Mouse (Mus musculus) embryonic facial prominence, embryonic 14.5 days (tissue): ENCODE measurements at regions not wholly inside any gene's neighbourhood (a gene's known extent, or its start where the extent isn't known, plus 50 kb on each side); places are given as distances from the start of the nearest gene placed in this dataset.

Experiments used
- ATAC-seq: fragments of 200-750 bp; cut with Nextera tagmentation; 2 replicates; pipeline ENCODE4 v1.8.0; 2017; ENCODE audit warnings: low read depth, moderate number of reproducible peaks, moderate TSS enrichment
- DNase-seq: peaks from one replicate; pipeline ENCODE4 v3.0.0-alpha.2; 2015; ENCODE audit warnings: low spot score
- H3K27ac ChIP-seq: fragments of 300-500 bp; sonication (generic); replicated peaks from 2 replicates; pipeline ENCODE4 v1.5.1; 2014; ENCODE audit warnings: low read depth, mild to moderate bottlenecking, low read length, moderate library complexity
- H3K27me3 ChIP-seq: fragments of 300-500 bp; sonication (generic); replicated peaks from 2 replicates; pipeline ENCODE4 v1.6.1; 2014; ENCODE audit warnings: low read length; ENCODE audit not compliant: control insufficient read depth, insufficient read depth
- H3K36me3 ChIP-seq: fragments of 300-500 bp; sonication (generic); 2 replicates; pipeline ENCODE4 v1.6.1; 2014; ENCODE audit warnings: low read length, mixed read lengths; ENCODE audit not compliant: control insufficient read depth, insufficient read depth
- H3K4me1 ChIP-seq: fragments of 300-500 bp; sonication (generic); 2 replicates; pipeline ENCODE4 v1.6.1; 2014; ENCODE audit warnings: antibody characterized with exemption, low read length; ENCODE audit not compliant: control insufficient read depth, insufficient read depth
- H3K4me2 ChIP-seq: fragments of 300-500 bp; sonication (generic); 2 replicates; pipeline ENCODE4 v1.6.1; 2014; ENCODE audit warnings: low read depth, mild to moderate bottlenecking, low read length, moderate library complexity, mixed read lengths
- H3K4me3 ChIP-seq: fragments of 300-500 bp; sonication (generic); 2 replicates; pipeline ENCODE4 v1.5.1; 2014; ENCODE audit warnings: low read depth, mild to moderate bottlenecking, low read length
- H3K9ac ChIP-seq: fragments of 300-500 bp; sonication (generic); 2 replicates; pipeline ENCODE4 v1.6.1; 2014; ENCODE audit warnings: low read depth, mild to moderate bottlenecking, low read length, moderate library complexity, mixed read lengths
- H3K9me3 ChIP-seq: fragments of 300-500 bp; sonication (generic); 2 replicates; pipeline ENCODE4 v1.6.1; 2016; ENCODE audit warnings: low read length; ENCODE audit not compliant: control insufficient read depth
- WGBS: fragments of 180-500 bp; shearing (Covaris S2); extraction: QIAGEN DNeasy Blood & Tissue Kit; methylation state at CpG from one replicate; pipeline ENCODE4 v1.1.7; 2014; 5-methylcytosine and 5-hydroxymethylcytosine counted together

DNA sequence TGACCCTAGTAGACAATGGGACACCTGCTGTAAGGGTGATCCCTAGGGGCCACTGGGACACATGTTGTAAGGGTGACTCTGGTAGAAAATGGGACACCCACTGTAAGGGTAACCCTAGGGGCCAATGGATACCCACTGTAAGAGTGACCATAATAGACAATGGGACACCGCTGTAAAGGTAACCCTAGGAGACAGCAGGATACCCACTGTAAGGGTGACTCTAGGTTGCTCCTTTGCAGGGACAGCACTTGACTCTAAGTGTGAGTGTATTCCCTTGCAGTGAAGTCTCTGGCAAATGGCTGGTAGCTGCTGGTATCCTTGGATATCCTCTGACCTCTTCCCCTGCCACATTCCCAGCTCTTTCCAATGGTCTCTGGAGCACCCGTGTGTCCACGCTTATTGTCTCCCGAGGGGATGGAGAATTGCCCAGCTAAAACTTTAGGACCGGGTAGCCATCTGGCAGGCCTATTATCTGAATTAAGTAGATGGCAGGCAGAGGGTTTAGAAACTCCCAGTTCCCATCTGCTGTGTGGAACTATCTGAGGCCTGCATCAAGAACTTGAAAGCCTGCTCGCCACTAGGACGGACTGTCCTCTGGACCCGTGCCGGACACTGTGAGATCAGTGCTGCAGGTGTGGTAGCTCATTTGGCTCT is 70.8 kb upstream of the Plxnc1 start:
- Histone ChIP-seq H3K4me2 (no peak overlapping the region), H3K36me3 (no peaks in the 10 kb centered on the region), H3K4me1 (no peaks in the 10 kb centered on the region), H3K9me3 (no peaks in the 10 kb centered on the region), H3K27ac (no peak overlapping the region), H3K27me3 (no peaks in the 10 kb centered on the region), H3K9ac (no peak overlapping the region), H3K4me3 (no peak overlapping the region)
- WGBS = 86% methylated on average over 9 of the region's 9 CpGs
- ATAC-seq (no peak), DNase-seq (no peak)

DNA sequence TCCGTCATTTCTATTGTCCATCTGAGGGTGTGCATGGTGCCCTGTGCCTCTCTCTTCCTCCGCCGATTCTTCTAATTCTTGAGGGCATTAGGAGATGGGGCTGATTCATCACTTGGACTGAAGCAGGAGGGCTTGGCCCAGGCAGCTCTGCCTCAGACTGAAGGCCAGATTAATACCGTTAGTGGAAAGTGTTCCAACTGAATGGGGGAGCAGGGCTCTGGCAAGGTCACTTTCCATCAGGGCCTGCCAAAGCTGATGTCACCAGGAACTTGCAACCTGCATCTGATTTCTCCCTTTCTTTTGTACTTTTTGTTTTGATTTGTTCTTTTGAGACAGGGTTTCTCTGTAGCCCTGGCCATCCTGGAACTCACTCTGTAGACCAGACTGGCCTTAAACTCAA is 69.3 kb upstream of the Plxnc1 start:
- WGBS = 76% methylated on average over 4 of the region's 4 CpGs
- H3K27ac ChIP-seq = no peak overlapping the region; the same call in 1 of the 2 replicates
- H3K4me3 ChIP-seq = no peak overlapping the region
- ATAC-seq (no peak), DNase-seq (peak; percentile 67)
- no peaks in the 10 kb centered on the region for H3K9me3 ChIP-seq
- no peaks in the 10 kb centered on the region for H3K4me1 ChIP-seq
- no peak overlapping the region for H3K4me2 ChIP-seq
- no peaks in the 10 kb centered on the region for H3K36me3 ChIP-seq
- H3K9ac ChIP-seq = no peak overlapping the region
- H3K27me3 ChIP-seq = no peaks in the 10 kb centered on the region

DNA sequence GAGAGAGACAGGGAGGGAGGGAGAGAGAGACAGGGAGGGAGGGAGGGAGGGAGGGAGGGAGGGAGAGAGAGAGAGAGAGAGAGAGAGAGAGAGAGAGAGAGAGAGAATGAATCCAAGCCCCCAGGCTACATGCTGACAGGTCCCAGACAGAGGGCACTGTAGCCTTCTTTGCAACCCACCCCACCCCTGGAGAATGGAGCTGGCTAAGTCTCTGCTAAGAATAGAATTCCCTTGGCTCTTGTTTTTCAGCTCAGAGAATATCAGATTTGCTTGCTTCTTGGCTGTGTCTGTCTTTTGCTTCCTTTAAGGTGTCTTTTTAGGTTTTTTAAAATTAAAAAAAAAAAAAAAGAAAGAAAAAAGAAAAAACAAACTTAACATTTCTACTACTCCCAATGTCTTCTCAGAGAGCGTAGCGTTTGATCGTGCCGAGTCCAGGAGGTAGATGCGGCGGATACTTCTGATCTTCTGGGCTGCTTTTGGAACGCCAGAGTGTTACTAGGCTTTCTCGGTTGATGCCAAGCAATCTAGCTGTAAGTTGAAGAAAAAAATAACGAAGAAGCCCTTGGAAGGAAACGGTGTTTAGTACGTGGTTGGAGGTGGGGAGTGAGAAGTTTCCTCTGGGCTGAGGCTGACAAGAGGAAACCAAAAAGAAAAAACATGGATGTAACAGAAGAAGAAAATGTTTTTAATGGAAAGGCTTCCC is 68.7 kb upstream of the Plxnc1 start:
- Histone ChIP-seq H3K9me3 (no peaks in the 10 kb centered on the region), H3K4me3 (no peak overlapping the region), H3K4me2 (no peak overlapping the region), H3K4me1 (no peaks in the 10 kb centered on the region), H3K27me3 (no peaks in the 10 kb centered on the region), H3K27ac (peak overlapping the region; percentile 25; the same call in 1 of the 2 replicates), H3K36me3 (no peaks in the 10 kb centered on the region), H3K9ac (no peak overlapping the region)
- peak; percentile 61 for DNase-seq
- no peak for ATAC-seq
- WGBS = 80% methylated on average over 11 of the region's 11 CpGs

DNA sequence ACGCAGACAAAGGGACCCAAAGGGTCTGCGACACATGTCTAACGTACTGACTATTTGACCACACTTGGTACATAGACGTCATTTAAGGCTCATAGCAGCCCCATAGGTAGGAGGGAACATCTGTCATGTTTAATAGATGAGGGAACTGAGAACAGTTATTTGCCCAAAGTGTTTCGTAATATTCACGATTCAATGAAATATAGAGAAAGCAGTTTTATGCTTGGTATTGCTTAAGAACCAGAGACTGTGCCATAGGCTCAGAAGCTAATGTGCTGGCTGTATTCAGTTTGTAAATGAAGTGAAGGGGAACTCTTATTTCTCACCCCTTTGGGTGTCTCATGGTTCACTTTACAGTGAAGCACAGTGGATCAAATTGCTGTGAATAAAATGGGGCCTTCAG is 65.7 kb upstream of the Plxnc1 start:
- 93% methylated on average over 6 of the region's 6 CpGs for WGBS
- Histone ChIP-seq H3K4me2 (no peak overlapping the region), H3K4me1 (no peaks in the 10 kb centered on the region), H3K27me3 (no peaks in the 10 kb centered on the region), H3K9ac (no peak overlapping the region), H3K27ac (no peak overlapping the region), H3K9me3 (peaks cover 9% of the 10 kb centered on the region; the same call in 1 of the 2 replicates), H3K4me3 (no peak overlapping the region), H3K36me3 (no peaks in the 10 kb centered on the region)
- DNase-seq (no peak), ATAC-seq (no peak)

DNA sequence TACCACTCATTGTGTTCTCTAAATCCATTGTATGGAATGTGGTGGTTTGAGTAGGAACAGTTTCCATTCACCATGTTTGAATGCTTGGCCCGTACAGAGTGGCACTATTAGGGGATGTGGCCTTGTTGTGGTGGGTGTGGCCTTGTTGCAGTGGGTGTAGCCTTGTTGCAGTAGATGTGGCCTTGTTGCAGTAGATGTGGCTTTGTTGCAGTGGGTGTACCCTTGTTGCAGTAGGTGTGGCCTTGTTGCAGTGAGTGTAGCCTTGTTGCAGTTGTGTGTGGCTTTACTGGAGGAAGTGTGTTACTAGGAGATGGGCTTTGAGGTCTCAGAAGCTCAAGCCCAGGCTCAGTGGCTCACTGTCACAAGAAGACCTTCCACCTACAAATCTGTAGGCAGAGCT is 64.4 kb upstream of the Plxnc1 start:
- Histone ChIP-seq H3K27me3 (no peaks in the 10 kb centered on the region), H3K9ac (no peak overlapping the region), H3K4me1 (0 out of 2 replicates have a peak, but pooled peaks cover under 1% of the 10 kb centered on the region), H3K27ac (no peak overlapping the region), H3K4me3 (no peak overlapping the region), H3K4me2 (no peak overlapping the region), H3K9me3 (peaks cover 9% of the 10 kb centered on the region; the same call in 1 of the 2 replicates), H3K36me3 (no peaks in the 10 kb centered on the region)
- DNase-seq (no peak), ATAC-seq (no peak)
- 84% methylated on average over 1 of the region's 1 CpGs for WGBS

DNA sequence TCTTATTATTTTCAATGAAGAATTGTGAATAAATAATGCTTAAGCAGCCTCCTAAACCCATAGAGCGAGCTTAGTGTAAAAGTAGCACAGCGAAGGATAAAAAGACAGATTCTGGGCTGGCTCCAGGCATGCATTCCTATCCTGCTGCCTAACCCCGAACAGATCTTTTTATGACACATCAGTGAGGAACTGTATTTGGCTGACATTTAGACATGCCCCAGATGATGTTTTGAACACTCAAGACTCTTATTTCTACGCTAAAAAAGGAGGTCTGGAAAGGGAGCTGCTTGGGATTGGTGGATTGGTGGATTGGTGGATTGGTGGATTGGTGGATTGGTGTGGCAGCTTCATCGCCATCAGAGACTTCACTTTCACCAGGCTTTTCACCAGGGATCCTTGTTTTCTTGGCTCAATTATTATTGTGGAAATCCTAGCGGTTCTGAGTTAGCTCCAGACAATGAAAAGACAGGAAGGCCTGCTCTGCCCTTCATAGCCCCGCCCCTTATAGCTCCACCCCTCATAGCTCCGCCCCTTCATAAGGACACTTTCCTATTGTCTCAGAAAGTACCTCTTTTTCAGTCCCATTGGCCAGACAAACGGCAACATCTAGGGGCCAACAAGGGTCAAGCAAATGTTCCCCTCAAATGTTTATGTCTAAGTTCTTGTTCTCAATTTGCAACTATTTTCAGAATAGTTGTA is 59.6 kb upstream of the Plxnc1 start:
- no peaks in the 10 kb centered on the region for H3K27me3 ChIP-seq
- peaks cover 7% of the 10 kb centered on the region; the same call in 1 of the 2 replicates for H3K4me1 ChIP-seq
- H3K4me2 ChIP-seq = no peak overlapping the region
- H3K4me3 ChIP-seq = no peak overlapping the region
- WGBS = 65% methylated on average over 9 of the region's 9 CpGs
- peak; percentile 75 for DNase-seq
- no peak overlapping the region for H3K9ac ChIP-seq
- peaks cover 9% of the 10 kb centered on the region; the same call in 1 of the 2 replicates for H3K9me3 ChIP-seq
- H3K27ac ChIP-seq = peak overlapping the region; percentile 35; the same call in 1 of the 2 replicates
- ATAC-seq = no peak
- H3K36me3 ChIP-seq = no peaks in the 10 kb centered on the region

DNA sequence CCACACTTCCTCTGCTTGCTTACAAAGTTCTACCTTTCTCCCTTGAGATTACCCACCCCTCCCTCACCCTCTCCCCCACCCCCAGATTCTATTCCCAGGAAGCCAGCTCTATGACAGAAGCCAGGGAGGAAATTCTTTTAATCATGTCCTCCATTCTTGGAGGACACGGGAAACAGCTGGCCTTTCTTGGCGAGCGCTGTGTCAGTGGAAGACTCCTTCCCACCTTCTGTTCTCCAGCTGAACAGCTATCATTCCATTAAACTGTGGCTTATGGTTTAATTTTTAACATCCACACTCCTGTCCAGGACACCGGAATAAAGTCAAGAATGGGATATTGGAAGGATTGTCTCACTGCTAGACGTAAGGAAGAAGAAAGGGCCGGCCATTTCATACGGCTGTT is 59.0 kb upstream of the Plxnc1 start:
- Histone ChIP-seq H3K27ac (peak overlapping the region; percentile 35), H3K36me3 (no peaks in the 10 kb centered on the region), H3K9me3 (peaks cover 11% of the 10 kb centered on the region; the same call in 1 of the 2 replicates), H3K9ac (no peak overlapping the region), H3K4me2 (no peak overlapping the region), H3K4me3 (no peak overlapping the region), H3K4me1 (peaks cover 7% of the 10 kb centered on the region; the same call in 1 of the 2 replicates), H3K27me3 (no peaks in the 10 kb centered on the region)
- DNase-seq = peak; percentile 65
- WGBS = 70% methylated on average over 7 of the region's 7 CpGs
- no peak; the same call in 1 of the 2 replicates for ATAC-seq

DNA sequence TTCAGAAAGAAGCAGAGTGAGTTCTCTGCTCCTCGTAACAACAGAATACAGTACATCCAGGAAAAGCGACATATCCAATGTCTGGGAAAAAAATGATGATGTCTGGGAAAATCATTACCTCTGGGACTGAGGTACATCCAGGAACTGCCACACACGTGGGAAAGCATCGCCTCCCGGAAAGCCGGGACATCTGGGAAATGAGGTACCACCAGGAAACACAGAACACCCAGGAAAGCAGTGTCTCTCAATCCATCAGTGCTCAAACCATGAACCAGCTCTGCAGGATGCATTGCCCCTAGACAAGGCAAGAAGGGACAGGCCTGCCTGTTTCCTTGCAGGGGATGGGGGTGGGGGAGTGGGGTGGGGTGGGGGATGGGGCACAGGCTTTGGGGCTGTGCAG is 57.0 kb upstream of the Plxnc1 start:
- H3K4me2 ChIP-seq = no peak overlapping the region
- H3K4me1 ChIP-seq = peaks cover 7% of the 10 kb centered on the region; the same call in 1 of the 2 replicates
- H3K27ac ChIP-seq = no peak overlapping the region
- no peak overlapping the region for H3K9ac ChIP-seq
- H3K36me3 ChIP-seq = no peaks in the 10 kb centered on the region
- H3K4me3 ChIP-seq = no peak overlapping the region
- ATAC-seq = peak; percentile 26; the same call in 1 of the 2 replicates
- no peaks in the 10 kb centered on the region for H3K27me3 ChIP-seq
- peaks cover 8% of the 10 kb centered on the region; the same call in 1 of the 2 replicates for H3K9me3 ChIP-seq
- WGBS = 54% methylated on average over 6 of the region's 6 CpGs
- no peak for DNase-seq
